Mouse (Mus musculus) inflammation-experienced regulatory T-cells, adult 6 months (primary cell): ENCODE data around the gene Tnc. TPM values are rescaled to one million over a fixed set of nuclear protein-coding genes. Genes with fewer than 3 reads are reported as not detected.

Experiments
- ATAC-seq: one replicate; pipeline ENCODE4 v1.8.0; 2017
- polyA plus RNA-seq, 3 experiments: library from polyadenylated mRNA; unstranded; fragments of 100-300 nt; shearing (Covaris generic); gene quantifications; one replicate each; pipeline ENCODE4 v1.2.1; 2017

Gene Tnc
- polyA plus RNA-seq, 3 experiments from 2014 or later, result 0.25 to 1.3 (median 0.41) TPM

DNA sequence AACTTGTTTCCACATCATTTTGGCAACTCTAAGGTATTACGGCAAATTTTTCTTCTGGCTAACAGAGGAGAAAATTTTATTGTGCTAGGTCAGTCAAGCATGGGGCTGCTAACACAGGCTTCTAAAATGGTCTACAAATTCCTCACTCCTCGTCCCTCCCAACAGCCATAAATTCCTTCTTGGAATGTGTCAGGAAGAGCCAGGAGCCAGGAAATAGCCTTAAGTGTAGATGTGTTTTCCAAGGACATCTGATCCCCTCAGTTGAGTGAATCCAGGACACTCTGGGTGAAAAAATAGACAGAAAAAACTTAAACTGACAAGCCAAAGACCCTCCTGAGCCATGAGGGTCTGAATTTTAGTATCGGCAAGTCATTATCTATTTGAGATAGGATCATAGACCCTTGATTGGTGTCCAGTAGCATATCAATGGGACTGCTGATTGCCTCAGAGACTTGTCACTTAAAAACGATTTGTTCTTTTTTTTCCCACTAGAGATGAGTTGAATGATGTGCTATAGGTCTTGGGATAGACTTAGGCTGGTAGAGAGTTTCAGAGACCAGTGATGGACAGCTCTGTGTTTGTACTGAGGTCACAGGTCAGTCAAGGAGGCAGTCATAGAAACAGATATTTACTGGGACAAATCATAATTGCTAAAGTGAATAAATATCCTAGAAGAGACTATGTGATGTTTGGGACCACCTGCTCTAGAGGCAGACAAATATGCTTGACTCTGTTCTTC, 22.6 kb downstream of the Tnc start:
- ATAC-seq, result no peak

DNA sequence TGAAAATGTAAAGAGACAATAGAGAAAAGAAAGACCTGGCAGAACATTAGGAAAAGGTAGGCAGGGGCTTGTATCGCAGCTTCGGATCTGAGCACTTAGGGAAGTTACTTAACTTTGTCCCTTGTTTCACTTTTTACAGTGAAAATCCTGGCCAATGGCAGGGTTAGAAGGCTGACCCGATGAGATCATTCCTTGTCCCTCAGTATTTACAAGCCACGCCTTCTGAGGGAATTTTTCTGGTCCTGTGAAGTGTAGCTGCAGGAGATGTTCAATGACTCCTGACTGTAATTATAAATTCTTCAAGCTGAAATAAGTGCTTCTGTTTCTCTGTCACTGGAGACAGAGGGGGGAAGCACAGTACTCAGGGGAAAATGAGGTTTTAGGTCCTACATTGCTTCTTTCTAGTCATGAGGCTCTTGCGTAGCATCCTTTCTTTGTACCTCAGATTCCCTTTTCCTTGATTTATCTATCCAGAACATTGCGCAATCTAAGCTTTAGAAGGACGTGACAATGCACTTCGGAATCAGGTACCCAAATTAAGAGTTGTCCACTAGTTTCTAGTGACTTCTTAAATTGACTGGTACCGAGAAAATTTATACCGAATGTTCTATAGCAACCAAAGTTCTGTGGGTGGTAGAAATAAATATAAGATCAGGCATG, 25.8 kb downstream of the Tnc start:
- ATAC-seq, result no peak

GRCm38 (mm10) chr4:64020151-64020550, 26.7 kb downstream of the Tnc start:
- no peak for ATAC-seq

- ATAC-seq, result no peak
Observed at GRCm38 (mm10) chr4:64011308-64011707, 35.5 kb downstream of the Tnc start.

- no peak for ATAC-seq
Observed at GRCm38 (mm10) chr4:64009936-64010335, 36.9 kb downstream of the Tnc start.

- no peak for ATAC-seq
Observed at GRCm38 (mm10) chr4:64005198-64005597, 41.6 kb downstream of the Tnc start.

DNA sequence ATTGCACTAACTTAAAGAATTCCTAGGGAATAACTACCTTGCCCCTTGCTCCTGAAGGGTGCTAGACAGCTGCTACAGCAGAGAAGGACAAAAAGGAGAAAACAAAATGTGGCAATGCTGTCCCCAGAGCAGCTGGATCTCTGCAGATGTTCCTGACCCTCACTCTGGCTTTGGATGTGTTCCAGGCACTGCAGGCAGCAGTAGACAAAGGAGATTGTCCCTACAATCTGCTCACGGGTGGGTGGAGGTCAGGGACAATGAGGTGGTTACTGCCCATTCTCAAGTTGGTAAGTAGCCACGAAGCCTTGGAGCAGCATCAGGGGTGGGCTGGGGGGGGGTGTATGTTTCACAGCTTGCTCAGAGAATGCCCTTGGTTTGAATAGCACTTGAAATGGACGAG, 43.1 kb downstream of the Tnc start:
- ATAC-seq, result no peak

- no peak for ATAC-seq
Observed at GRCm38 (mm10) chr4:64002168-64002567, 44.6 kb downstream of the Tnc start.

DNA sequence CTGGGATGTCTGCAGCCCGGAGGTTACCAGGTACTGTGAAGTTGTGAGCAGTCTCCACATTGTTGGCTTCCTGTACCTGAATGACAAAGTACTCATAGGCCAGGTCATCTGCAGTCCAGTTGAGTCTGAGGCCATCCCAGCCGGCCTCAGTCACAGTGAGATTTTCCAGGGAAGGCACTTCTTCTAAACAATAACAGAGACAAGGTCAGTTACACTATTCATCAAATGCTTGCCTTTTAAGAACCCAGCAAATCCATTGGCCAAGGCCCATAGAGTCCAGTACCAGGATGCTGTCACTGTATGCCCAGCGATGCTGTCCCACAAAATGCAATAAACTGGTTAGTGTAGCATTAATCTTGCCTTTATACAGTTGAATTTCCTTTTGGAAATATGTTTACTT, 46.0 kb downstream of the Tnc start:
- no peak for ATAC-seq

- no peak for ATAC-seq
Observed at GRCm38 (mm10) chr4:64000293-64000692, 46.5 kb downstream of the Tnc start.

DNA sequence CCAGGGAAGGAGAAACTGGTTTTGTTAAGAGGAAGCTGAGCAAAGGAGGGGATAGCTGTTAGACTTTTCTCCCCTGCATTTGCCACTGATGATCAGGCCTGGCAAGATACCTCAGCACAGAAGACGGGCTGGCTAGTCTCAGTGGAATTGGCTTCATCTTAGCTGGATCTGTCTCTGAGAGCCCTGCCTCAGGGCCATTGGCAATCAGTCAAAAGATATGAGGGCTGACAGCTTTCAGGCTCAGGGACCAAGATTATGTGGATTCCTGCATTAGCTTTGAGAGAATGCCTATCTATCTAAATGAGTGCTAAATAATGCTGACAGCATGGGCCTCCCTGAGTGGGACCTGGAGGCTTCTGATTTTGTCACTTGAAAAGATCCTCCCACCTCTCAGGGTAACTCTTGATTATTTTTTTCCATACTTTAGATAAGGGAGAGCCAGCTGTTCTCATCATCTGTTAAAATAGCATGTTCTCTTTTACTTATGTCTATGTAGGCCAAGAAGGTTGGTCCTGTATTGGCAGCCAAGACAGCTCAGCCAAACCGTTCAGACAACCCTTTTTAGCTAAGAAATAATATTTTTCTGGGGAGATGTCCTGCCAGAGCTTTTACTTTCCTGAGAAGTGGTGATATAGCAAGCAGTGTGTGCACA, 53.2 kb downstream of the Tnc start:
- no peak for ATAC-seq

DNA sequence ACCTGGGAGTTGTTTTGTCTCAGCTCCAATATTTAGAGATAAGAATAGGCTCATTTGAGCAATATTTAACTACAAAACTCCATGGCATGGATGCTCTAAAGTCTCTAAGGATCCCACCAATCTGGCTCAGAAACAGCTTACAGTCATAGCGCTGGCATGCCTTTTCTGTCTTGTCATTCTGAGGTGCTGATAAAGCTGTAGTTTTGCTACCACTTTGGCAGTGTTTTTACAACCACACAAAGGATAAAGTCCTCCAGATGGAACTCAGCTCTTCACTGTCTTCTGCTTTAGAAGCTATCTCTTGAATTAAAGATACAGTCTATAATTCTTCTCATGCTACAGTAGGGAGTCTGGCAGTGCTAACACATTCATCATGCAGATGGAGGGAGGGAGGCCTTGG, 56.6 kb downstream of the Tnc start:
- no peak for ATAC-seq

DNA sequence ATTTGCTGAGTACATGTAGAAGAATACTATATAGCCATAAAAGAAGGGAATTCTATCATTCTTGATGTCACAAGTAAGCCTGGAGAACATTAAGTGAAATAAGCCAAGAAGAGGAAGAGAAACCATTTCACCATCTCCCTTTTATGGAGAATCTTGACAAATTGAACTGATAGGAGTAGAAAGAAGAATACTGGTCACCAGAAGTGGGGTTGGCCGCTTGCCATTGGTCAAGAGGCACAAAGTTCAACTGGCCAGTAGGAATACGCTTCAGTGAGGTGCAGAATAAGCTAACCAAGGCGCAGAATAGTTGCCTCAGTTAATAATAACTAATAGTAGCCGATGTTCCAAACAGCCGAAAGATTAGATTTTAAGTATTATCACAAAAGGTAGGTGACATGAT, 58.7 kb downstream of the Tnc start:
- no peak for ATAC-seq

DNA sequence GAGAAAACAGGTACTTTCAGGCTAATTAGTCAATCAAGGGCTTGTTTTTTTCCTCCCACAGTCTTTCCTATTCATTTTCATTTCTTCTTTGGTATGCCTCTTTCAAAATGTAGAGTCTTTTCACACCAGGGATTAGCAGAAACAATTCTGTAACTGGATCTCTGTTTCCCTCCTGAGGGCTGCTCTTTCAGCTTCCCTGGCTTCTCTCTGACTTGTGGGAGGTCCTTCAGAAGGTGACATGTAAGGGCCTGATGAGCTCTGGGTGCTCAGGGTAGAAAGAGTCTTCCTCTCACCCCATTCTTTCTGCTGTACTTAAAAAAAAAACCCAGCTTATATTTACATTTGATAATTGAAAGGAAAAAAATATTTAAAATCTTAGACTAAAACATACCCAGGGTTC, 60.2 kb downstream of the Tnc start:
- no peak for ATAC-seq

GRCm38 (mm10) chr4:63983098-63983445, 63.7 kb downstream of the Tnc start:
- ATAC-seq, result no peak

- ATAC-seq, result no peak
Observed at GRCm38 (mm10) chr4:63982425-63983097, 64.3 kb downstream of the Tnc start.

GRCm38 (mm10) chr4:63980211-63980794, 66.5 kb downstream of the Tnc start:
- no peak for ATAC-seq

DNA sequence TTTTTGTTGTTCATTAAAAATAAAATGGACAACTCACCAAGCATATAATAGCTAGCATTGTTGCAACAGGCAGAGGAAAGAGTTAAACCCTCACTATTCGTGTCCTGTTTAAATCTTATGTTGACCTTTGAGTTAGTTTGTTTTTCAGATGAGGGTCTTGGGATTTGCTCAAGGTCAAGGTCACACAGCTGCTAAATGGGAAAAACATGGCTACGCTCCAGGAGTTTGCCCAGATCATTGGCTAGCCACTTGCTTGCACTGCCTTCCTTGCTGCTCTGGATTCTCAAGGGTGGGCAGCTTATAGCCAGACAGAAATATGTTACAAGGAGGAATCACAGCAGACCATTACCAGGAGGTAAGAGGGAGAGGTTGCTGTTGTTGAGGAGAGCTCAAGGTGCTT, 67.2 kb downstream of the Tnc start:
- ATAC-seq, result no peak

DNA sequence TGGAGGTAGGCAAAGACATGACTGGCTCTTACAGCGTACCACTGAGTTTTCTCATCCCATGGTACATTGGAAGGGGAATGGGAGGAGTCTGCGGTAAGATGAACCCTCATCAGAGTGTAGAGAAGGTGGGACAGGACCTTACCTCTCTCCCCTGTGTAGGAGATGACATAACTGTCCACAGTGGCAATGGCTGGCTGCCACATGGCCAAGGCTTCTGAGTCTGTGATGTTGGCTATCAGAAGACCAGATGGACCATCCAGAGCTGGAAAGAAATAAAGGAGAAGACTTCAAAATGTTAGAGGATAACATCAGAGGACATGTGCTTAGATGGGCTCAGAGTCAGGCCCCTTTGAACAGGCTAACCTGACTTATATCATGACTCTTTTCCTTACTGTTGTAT, 74.3 kb downstream of the Tnc start:
- ATAC-seq, result no peak

DNA sequence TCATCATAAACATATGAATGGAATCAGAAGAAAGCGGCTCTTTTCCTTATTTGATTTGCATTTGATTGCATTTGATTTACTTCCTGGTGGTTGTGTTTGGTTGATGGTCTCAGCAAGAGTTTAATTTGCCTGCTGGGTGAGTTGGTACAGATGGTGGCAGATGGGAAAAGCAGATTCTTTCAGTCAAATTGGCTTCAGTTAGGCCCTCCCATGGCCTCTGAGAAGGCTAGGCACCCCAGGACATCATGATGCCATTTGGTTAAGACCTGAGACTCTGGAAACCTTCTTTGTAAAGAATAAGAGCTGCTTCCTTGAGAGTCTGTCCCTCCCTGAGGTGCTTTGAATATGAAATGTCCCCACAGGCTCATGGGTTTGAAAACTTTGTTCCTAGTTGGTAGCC, 75.1 kb downstream of the Tnc start:
- no peak for ATAC-seq

DNA sequence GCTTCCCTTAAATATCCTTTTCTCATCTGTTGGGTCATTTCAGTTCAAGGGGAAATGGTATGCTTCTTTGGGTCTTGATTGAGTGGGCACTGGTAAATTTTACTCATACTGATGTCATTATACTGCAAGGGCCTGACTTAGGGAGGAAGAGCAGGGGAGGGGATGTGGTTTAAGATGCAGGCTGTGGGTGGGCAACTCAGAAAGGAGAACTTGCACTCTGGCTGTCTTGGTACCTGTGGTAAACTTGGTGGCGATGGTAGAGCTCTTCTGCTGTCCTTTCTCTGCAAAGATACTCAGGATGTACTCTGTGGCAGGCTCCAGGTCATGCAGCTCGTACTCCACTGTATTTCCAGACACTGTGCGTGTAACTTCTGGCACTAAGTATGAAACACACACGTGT, 75.9 kb downstream of the Tnc start:
- no peak for ATAC-seq

- no peak for ATAC-seq
Observed at GRCm38 (mm10) chr4:63969891-63970290, 76.9 kb downstream of the Tnc start.

DNA sequence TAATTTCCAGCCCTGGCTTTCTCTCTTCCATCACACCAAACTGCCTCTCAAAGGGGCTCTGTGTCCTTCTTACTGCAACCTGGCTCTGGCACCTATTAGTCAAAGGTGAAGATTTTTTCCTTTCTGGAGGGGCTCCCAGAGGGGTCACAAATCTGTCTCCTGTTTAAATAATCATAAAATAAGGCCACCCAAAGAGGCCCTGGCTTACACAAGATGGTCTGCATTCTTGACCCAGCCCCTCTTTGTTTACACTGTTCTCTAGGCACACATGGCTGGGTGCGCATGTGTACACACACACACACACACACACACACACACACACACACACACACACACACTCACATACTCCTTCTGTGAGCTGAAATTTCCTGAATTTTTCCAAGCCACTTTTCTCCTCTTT, 83.4 kb downstream of the Tnc start:
- no peak for ATAC-seq
